ENCODE assay signal across 8 mouse cellular contexts in genomic region chrX:168639556-168640356, GRCm38 (mm10). TPM values are rescaled to one million over a fixed set of nuclear protein-coding genes. Genes with fewer than 3 reads are reported as not detected.
DNase-seq lines count a peak whose midpoint lies in the region; ATAC-seq and TF ChIP-seq lines count a peak whose summit lies in the region.

No protein-coding gene starts in this region.

- no peaks in the 10 kb centered on the region for H3K36me3 ChIP-seq in forebrain, embryonic 11.5 days (ENCODE audit: control insufficient read depth, insufficient read depth, low read length)
- no peaks in the 10 kb centered on the region for H3K36me3 ChIP-seq in heart, embryonic 16.5 days (ENCODE audit: control insufficient read depth, insufficient read depth)
- no peaks in the 10 kb centered on the region for H3K36me3 ChIP-seq in liver, embryonic 14.5 days (replicated peaks; ENCODE audit: control insufficient read depth, insufficient read depth, low read depth)
- no peaks in the 10 kb centered on the region for H3K36me3 ChIP-seq in stomach, embryonic 15.5 days

- TF ChIP-seq EP300 in liver, embryonic 14.5 days (IDR thresholded peaks at IDR 0.05; ENCODE audit: low read depth) = no peak

- H3K27ac ChIP-seq in forebrain, embryonic 11.5 days (ENCODE audit: low read depth, low read length) = no peak overlapping the region
- H3K27ac ChIP-seq in heart, embryonic 16.5 days (ENCODE audit: low read length) = peak overlapping the region; percentile 39
- H3K27ac ChIP-seq in liver, embryonic 14.5 days = no peak overlapping the region
- peak overlapping the region; percentile 35; the same call in 1 of the 2 replicates for H3K27ac ChIP-seq in stomach, embryonic 15.5 days

- peak; percentile 82 for ATAC-seq in forebrain, embryonic 11.5 days (replicated peaks; ENCODE audit: low FRiP score)
- peak; percentile 65; the same call in 1 of the 2 replicates for ATAC-seq in heart, embryonic 16.5 days (replicated peaks; ENCODE audit: extremely low read depth, insufficient read depth, low FRiP score)
- peak; percentile 65 for ATAC-seq in liver, embryonic 14.5 days (ENCODE audit: insufficient read depth)
- ATAC-seq in stomach, embryonic 15.5 days (ENCODE audit: insufficient read depth, low FRiP score, low read depth) = peak; percentile 66; the same call in 1 of the 2 replicates

- H3K9ac ChIP-seq in forebrain, embryonic 11.5 days (ENCODE audit: low read length) = peak overlapping the region; percentile 30; the same call in 1 of the 2 replicates
- H3K9ac ChIP-seq in heart, embryonic 16.5 days (ENCODE audit: low read length) = peak overlapping the region; percentile 62
- H3K9ac ChIP-seq in liver, embryonic 14.5 days (replicated peaks) = peak overlapping the region; percentile 23; the same call in 1 of the 2 replicates
- no peak overlapping the region for H3K9ac ChIP-seq in stomach, embryonic 15.5 days

- peaks cover 2% of the 10 kb centered on the region; the same call in 1 of the 2 replicates for H3K27me3 ChIP-seq in forebrain, embryonic 11.5 days (ENCODE audit: control insufficient read depth, insufficient read depth, low read length)
- H3K27me3 ChIP-seq in heart, embryonic 16.5 days (ENCODE audit: control insufficient read depth, insufficient read depth, low read length) = no peaks in the 10 kb centered on the region
- no peaks in the 10 kb centered on the region for H3K27me3 ChIP-seq in liver, embryonic 14.5 days (ENCODE audit: control insufficient read depth, insufficient read depth, low read length)
- H3K27me3 ChIP-seq in stomach, embryonic 15.5 days (replicated peaks) = no peaks in the 10 kb centered on the region

- TF ChIP-seq CTCF in liver, embryonic 14.5 days (IDR thresholded peaks at IDR 0.05; ENCODE audit: low read depth) = peak; percentile 72

- WGBS in forebrain, embryonic 11.5 days = 24% methylated on average over 11 of the region's 11 CpGs
- WGBS in heart, embryonic 16.5 days = 12% methylated on average over 11 of the region's 11 CpGs
- 10% methylated on average over 11 of the region's 11 CpGs for WGBS in liver, embryonic 14.5 days (ENCODE audit: insufficient replicate concordance)
- 16% methylated on average over 11 of the region's 11 CpGs for WGBS in stomach, embryonic 15.5 days

- H3K9me3 ChIP-seq in forebrain, embryonic 11.5 days (ENCODE audit: control insufficient read depth, low read length) = no peaks in the 10 kb centered on the region
- H3K9me3 ChIP-seq in heart, embryonic 16.5 days (replicated peaks; ENCODE audit: control insufficient read depth, low read length) = no peaks in the 10 kb centered on the region
- no peaks in the 10 kb centered on the region for H3K9me3 ChIP-seq in liver, embryonic 14.5 days (ENCODE audit: control insufficient read depth, low read length)
- H3K9me3 ChIP-seq in stomach, embryonic 15.5 days = no peaks in the 10 kb centered on the region

- peak; percentile 56 to 67 for DNase-seq in CD8-positive naive resting alpha-beta T cell, adult 2 months (ENCODE audit: low read depth in 2 of 2, low spot score in 2 of 2)
- DNase-seq in c-Kit-positive CD71-negative TER-119-negative erythroid progenitor cells, embryonic 14.5 days (ENCODE audit: low read depth) = peak; percentile 43
- DNase-seq in forebrain, embryonic 11.5 days (ENCODE audit: low spot score) = peak; percentile 67
- DNase-seq in kidney, postnatal 25 days = peak; percentile 65 to 66
- peak; percentile 26 to 38 (median 30) for DNase-seq in liver, embryonic 14.5 days (ENCODE audit: low read depth in 3 of 3, low spot score in 3 of 3)
- DNase-seq in neural tube, embryonic 10.5 days (ENCODE audit: extremely low spot score, low spot score) = peak; percentile 35

- peak overlapping the region; percentile 14; the same call in 1 of the 2 replicates for H3K4me3 ChIP-seq in forebrain, embryonic 11.5 days (ENCODE audit: low read depth, low read length)
- H3K4me3 ChIP-seq in heart, embryonic 16.5 days (ENCODE audit: low read length) = peak overlapping the region; percentile 58
- peak overlapping the region; percentile 45 to 64 for H3K4me3 ChIP-seq in liver, embryonic 14.5 days (ENCODE audit: insufficient read depth in 1 of 2, low read depth in 2 of 2, low read length in 2 of 2)
- peak overlapping the region; percentile 39 for H3K4me3 ChIP-seq in stomach, embryonic 15.5 days (replicated peaks)

- no peaks in the 10 kb centered on the region for H3K4me1 ChIP-seq in forebrain, embryonic 11.5 days (replicated peaks; ENCODE audit: control insufficient read depth, insufficient read depth, low read length)
- H3K4me1 ChIP-seq in heart, embryonic 16.5 days (ENCODE audit: control insufficient read depth, insufficient read depth, low read length) = no peaks in the 10 kb centered on the region
- H3K4me1 ChIP-seq in liver, embryonic 14.5 days (replicated peaks; ENCODE audit: control insufficient read depth in 2 of 2, insufficient read depth in 2 of 2, low read length in 1 of 2) = no peaks in the 10 kb centered on the region
- H3K4me1 ChIP-seq in stomach, embryonic 15.5 days = no peaks in the 10 kb centered on the region

- H3K4me2 ChIP-seq in forebrain, embryonic 11.5 days (ENCODE audit: low read depth, low read length, severe bottlenecking) = peak overlapping the region; percentile 31; the same call in 1 of the 2 replicates
- H3K4me2 ChIP-seq in heart, embryonic 16.5 days (ENCODE audit: low read depth, low read length) = peak overlapping the region; percentile 59
- peak overlapping the region; percentile 57 for H3K4me2 ChIP-seq in liver, embryonic 14.5 days (ENCODE audit: low read depth)
- H3K4me2 ChIP-seq in stomach, embryonic 15.5 days = peak overlapping the region; percentile 44

RNA-seq across cellular contexts. Expression of gene Msl3, which starts 33.9 kb away (rescaled TPM):
- 32.2 and 38.4 TPM in 2 replicates for polyA plus RNA-seq in forebrain, embryonic 11.5 days (2014; fragmentation: Nextera tagmentation; extraction: Ambion mirVana)
- polyA plus RNA-seq in heart, embryonic 16.5 days (2015; fragmentation: Nextera tagmentation; extraction: Ambion mirVana) = 36.2 and 44.7 TPM in 2 replicates
- 9.2 and 12.4 TPM in 2 replicates for polyA plus RNA-seq in liver, embryonic 14.5 days (2012; rRNA removed)
- 17.5 and 18.4 TPM in 2 replicates for polyA plus RNA-seq in liver, embryonic 14.5 days (2014; fragmentation: Nextera tagmentation; extraction: Ambion mirVana)
- 33.2 and 36.8 TPM in 2 replicates for polyA plus RNA-seq in stomach, embryonic 15.5 days (2015; fragmentation: Nextera tagmentation; extraction: Ambion mirVana)

Comparison
In these comparisons a context has a peak if more than half of its experiments do, and no peak if none do; other contexts are left out.
1. H3K27ac ChIP-seq: peak in heart, embryonic 16.5 days (single experiment) and stomach, embryonic 15.5 days (single experiment); none in forebrain, embryonic 11.5 days (single experiment) and liver, embryonic 14.5 days (single experiment).
2. Peak in every context shown above with its lines, with median percentiles within 50 percentile points of each other: DNase-seq, ATAC-seq, H3K4me2 ChIP-seq and H3K4me3 ChIP-seq.